Mouse (Mus musculus): Measurements from ENCODE around the gene Clcn1.

Clcn1 gene

DNA sequence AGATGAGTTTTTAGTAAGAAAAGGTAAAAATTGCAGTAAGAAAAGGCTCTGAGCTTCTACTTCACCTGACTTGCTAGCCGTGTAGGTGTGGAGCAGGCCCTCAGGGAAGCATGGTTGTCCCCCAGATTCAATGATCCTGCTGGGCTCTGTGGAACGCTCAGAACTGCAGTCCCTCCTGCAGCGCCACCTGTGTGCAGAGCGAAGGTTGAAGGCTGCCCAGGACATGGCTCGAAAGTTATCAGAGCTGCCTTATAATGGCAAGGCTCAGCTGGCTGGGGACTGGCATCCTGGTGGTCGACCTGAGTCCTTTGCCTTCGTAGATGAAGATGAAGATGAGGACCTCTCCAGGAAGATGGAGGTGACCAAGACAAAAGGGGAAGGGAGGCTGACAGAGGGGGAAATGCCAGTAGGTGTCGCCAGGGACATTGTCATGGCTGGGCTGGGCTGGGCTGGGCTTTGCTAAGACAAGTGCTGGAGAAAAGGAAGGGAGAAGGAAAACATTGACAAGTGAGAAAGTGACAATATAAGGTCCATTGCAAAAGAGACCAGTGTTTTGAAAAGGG, 23.4 kb downstream of the Clcn1 start:
- DNase-seq: no peak

GRCm38 (mm10) chr6:42310427-42311053, 24.1 kb downstream of the Clcn1 start:
- no peak for DNase-seq

GRCm38 (mm10) chr6:42318293-42318692, 31.8 kb downstream of the Clcn1 start:
- DNase-seq: no peak

DNA sequence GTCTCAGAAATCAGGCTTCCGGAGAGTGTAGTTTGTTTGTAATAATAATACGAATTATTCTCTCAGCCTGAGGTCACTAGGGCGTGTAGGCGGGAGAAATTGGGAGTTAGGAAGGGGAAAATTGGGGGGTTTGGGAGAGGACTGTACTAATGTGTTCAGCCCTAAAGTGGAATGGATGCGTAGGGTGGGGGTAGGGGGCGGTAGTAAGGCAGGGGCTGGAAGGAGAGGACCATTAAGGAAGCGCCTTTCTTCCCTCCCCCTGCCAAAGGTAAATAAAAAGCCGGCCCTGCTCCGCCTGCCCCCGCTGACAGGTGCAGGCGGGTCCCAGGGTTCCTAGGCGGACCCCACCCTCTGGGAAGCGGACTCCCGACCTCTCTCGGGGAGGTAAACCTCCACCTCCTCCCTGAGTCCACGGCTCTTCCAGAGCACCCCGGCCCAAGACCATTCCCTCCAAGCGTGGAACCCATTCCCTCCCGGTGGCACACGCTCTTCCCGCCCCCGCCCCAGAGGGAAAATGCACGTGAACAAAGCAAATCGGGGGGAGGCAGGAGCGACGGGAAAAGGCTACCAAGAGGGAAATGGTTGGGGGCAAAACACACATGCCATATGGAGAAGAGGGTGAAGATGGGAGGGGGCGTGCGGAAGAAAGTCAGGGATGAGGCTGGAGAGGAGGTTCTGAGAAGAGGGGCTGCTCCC, 37.0 kb downstream of the Clcn1 start:
- DNase-seq: no peak

DNA sequence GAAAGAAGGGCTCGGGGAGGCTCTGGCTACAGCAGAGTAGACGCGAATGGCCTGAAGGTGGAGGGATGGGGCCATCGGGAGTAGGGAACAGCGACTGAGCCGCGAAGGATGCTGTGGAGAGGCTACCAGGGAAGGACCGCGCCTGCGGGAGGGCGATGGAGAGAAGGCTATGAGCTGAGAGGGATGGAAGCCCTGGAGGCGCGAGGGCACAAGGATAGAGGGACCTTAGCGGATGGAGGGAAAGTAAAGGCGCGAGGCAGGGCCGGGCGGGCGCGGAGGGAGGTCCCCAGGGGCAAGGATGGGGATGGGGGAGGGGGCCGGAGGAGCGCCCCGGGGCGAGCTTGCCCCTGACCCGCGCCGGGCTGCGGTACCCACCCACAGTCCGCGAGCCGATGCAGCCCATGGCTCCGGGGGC, 37.6 kb downstream of the Clcn1 start:
- DNase-seq: no peak

DNA sequence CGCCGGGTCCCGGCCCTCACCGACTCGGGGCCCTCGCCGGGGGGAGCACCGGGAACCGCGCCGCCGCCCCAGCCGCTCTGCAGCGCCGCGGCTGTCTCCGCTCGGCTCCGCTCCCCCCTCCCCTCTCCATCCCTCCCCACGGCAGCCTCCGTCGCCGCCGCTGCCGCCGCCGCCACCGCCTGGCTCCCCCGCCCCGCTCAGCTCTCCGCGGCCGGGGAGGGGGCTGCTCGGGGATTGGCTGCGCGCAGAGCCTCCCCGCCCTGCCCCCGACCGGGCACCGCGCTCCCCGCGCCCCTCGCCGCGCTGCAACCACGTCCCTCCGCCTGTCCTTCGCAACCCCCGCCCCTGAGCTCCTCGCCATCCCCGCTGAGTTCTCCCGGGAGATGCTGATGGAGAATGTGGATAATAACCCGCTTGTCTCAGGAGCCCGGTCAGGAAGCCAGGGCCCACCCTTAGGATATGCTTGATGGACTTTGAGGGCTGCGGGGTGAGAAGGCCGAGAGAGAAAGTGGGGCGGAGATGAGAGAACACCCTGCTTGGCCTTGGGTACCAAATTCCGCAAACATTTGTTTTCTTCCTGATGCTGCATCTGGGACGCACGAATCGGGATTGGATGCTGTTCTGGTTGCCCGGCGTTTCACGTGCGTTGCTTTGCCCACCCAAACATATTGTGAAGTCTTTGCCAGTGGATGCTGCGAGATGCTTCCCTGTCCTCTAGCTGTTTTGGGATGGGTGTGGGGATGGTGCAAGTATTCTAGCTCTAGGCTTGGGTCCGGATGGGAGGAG, 38.2 kb downstream of the Clcn1 start, which contains the start of gene Fam131b:
Gene Fam131b (minus strand): TSS at position 162 of the 786 bp plus-strand sequence.
- DNase-seq: no peak

DNA sequence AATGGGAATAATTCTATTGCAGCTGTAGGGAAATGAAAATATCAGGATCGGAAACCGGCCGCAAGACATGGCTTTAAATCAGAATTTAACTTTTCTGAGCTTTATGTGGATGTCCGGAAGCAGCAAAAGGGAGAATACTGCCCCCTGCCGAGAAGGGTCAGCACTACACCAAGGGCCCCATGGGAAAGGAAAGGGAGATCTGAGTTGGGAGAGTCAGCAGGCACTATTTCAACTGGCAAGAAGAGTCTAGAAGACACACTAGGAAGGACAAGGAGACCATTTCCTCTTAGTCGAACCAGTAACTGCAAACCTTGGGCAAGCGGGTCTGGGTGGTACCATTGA, 38.8 kb downstream of the Clcn1 start:
- peak; percentile 39 for DNase-seq

- DNase-seq: no peak
Measured at GRCm38 (mm10) chr6:42326509-42326908, 40.0 kb downstream of the Clcn1 start.

GRCm38 (mm10) chr6:42328757-42329156, 42.3 kb downstream of the Clcn1 start:
- DNase-seq: no peak

DNA sequence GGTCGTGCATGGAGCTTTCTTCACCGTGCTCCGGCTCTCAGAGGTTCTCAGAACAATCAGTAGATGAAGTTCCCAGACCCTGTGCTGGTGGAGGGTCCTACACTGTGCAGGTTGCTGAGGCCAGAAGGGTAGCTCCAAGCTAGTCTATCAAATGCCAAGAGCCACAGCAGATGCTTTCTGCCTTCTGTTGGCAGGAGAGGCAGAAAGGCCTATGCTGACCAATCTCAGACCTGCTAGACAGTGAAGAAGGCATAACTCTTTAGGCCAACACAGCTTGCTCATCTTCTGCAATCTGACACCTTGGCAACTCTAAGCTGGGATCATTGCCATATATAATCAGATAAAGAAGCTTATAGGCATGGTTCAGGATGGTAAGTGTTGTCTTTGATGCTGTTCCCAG, 43.7 kb downstream of the Clcn1 start:
- no peak for DNase-seq

DNA sequence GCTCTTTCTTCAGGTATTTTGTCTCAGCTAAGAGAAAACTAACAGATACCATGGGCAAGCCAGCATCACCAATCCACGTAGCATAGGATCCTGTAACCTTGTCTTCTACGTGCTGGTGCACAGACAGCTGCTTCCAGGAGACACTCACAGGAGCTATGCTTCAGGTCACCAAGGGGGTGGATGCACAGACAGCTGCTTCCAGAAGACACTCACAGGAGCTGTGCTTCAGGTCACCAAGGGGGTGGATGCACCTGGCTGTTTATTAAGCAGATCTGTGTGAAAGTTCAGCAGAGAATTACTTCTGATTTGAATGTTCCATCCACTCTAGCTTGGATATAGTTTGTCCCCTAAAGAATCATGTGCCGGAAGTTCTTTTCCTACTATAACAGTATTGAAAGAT, 44.5 kb downstream of the Clcn1 start:
- no peak for DNase-seq

DNA sequence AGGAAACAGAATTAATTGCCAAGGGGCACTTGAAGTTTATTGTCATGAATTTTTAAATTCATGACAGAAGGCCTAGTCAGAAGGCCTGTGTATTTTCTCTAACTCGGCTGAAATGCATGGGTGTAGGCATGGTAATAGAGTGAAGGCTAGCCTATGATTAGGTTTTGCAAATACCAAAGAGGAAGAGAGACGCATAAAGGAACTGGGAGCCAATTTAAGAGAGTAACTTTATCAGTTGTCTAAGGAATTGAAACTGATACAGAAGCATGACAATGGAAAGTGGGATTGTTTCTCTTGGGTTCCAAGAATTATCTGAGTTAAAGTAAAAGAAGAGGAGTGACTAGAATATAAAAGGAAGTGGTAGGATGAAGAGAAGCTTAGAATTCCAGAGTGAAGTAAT, 52.7 kb downstream of the Clcn1 start:
- DNase-seq: no peak

DNA sequence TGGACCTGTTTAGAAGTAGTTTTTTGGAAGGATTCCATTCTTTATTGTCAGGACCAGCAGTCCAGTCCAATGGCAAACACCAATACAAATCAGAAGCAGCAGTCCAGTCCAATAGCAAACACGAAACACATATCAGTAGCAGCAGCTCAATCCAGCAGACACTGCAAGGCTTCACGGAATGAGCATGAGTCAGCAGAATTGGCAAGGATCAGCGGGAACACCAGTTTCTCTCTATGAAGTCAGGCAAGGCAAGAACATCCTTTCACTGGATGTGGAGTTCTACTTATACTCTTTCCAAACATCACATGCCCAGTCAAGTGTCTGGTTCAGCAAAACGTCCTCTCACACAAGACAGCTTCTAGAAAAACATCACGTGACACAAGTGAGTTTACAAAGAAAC, 53.5 kb downstream of the Clcn1 start:
- no peak for DNase-seq

DNA sequence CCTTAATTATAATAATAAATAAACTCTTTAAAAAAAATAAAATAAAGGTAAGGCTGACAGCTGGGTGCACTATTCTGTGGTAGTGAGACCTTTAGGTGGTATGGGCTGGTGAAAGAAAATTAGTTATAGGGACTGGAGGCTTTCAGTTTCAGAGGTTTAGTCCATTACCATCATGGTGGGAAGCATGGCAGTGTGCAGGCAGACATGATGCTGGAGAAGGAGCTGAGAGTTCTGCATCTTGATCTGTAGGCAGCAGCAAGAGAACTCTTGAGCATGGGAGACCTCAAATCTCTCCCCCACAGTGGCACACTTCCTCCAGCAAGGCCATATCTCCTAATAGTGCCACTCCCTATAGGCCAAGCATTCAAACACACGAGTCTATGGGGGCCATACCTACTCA, 55.7 kb downstream of the Clcn1 start:
- no peak for DNase-seq

DNA sequence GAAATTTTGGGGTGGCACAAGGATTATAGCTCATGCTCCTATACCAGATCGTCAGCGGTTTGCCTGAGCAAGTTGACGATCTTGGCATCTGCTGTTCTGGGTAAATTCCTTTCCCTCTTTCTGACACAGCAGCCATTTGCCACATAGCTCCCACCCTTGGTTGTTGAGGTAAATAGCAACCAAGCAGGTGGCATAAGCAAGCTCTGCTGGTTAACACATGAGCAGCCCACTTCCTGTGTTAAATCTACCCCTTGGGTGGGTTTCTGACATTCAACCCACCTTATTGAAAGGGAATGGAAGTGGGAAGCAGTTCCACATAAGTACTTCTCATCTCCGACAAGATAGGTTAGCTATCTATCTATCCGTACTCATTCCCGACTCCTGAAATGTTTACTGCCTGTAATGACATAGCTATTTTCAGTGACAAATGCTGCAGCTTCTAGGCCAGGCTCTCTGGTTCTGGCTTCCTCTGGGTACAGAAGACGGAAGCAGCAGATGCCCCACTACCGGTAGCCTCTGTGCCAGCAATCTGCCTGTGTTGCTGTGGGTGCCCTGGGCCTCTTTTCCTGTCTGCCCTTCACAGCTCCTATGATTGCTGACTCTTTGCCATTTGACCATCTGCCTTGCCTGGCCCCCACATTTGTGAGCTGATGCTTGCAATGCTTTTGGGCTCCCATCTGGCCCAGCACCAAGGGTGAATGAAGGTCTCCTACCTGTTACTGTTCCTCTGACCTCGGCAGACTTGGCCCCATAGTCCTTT, 57.1 kb downstream of the Clcn1 start:
- no peak for DNase-seq

DNA sequence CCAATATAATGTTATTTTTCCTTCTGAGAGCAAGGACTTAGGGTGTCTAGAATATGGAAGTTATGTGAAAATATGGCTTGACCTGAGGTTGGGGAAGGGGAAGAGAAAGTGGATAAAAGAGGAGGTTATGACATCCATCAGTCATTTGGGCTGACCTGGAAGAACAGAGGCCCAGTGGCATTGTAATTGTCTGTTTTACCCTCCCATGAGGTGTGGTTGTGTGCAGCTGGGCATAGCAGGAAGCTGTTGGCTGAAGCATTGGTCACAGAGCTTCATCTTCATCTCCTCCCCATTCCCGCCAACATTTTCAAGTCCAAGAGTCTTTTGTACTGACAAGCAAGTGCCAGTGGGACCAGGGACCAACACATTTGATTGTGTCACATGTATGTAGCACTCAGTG, 57.8 kb downstream of the Clcn1 start:
- DNase-seq: no peak

DNA sequence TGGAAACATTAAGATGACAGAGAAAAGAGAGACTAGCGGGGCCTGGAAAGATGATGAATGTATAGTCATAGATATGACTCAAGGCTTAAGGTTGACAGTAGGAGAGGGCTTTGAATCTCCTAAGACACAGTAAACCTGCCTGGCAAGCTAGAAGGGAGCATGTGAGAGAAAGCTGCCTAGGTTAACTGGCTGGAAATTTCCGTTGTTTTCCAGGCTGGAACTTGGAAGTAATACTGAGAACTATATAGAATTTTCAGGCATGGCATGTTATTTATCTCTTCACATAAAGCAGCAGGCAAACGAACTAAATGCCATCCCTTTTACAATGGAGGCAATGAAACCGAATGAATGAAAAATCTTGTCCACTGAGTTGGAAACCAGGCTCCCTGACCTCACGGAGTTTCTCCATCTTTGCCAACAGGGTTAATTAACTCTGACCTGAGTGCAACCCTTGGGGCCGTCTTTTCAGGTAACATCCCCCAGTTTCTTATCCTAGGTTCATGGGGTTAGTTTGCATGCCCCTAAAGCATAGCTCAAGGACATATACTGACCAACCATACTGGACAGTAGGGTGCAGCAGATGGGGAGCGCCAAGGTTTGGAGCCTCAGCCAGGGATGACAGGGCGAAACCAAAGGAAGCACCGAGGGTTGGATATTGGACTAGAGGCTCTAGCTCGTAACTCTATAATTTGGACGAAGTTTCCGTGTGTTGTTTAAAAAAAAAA, 62.0 kb downstream of the Clcn1 start:
- DNase-seq: no peak

GRCm38 (mm10) chr6:42349006-42349425, 62.5 kb downstream of the Clcn1 start:
- no peak for DNase-seq

- peak; percentile 94 for DNase-seq
Measured at GRCm38 (mm10) chr6:42349426-42350020, 63.0 kb downstream of the Clcn1 start, which contains the start of gene Zyx. TSS of gene Zyx (plus strand) at chr6:42349630.

GRCm38 (mm10) chr6:42350021-42350967, 63.8 kb downstream of the Clcn1 start:
- peak; percentile 90 for DNase-seq

Measured in kidney, adult 11 months (tissue).